Mouse (Mus musculus) retina, adult 2 months (tissue): ENCODE data around the gene Tsc22d4.
"Not testable (repeated sequence)": the region's sequence is repeated elsewhere in the genome, so short reads cannot be mapped to it uniquely, and the experiment has no call there.

Experiments used
- DNase-seq: peaks from one replicate; pipeline ENCODE4 v3.0.0-alpha.2; 2012; ENCODE audit warnings: low read depth, low spot score

Gene Tsc22d4

DNA sequence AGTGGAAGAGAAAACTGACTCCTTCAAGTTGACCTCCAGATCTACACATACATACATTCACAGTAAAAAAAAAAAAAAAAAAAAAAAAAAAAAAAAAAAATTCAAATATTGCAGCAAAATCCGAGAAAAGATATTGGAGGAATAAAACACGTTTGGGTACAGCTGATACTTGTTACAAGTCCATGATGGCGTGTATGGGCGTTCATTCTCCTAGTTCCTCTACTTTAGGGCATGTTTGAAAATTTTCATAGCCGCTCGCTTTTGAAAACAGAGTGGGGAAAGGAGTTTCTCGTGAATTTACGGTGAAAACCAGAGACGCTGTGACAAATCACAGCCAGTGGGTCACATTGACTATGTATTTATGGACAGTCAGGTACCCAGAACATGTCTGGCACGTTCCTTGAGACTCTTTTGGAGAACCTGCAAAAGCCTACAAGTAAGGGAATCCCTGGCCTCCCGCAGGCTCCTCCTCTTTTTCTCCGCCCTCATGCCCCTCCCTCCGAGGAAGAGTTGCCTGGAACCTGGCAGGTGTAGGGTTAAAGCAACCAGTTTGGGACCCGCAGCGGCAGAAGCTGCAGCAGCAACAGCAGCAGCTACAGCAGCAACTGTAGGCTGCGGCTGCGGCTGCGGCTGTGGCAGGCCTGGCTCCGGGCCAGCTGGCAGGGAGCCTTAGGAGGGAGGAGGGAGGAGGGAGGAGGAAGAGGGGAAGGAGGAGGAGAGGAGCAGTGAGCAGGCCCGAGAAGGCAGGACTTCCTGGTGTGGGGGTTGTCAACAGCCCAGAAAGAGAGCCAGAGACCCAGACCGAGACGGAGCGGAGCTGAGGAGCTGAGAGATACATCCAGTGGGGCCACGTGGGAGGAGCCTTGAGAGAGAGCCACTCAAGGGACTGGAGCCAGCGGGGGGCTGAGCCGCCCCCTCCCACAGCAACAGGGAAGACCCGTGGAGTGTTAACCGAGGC, at the start of gene Tsc22d4:
TSS of gene Tsc22d4 (plus strand) at position 517 of the 958 bp plus-strand sequence.
- no peak for DNase-seq

GRCm38 (mm10) chr5:137695930-137696329, 49.6 kb upstream of the Tsc22d4 start:
- DNase-seq: no peak

GRCm38 (mm10) chr5:137699080-137699479, 46.5 kb upstream of the Tsc22d4 start:
- no peak for DNase-seq

- DNase-seq: no peak
Measured at GRCm38 (mm10) chr5:137699850-137700249, 45.7 kb upstream of the Tsc22d4 start.

DNA sequence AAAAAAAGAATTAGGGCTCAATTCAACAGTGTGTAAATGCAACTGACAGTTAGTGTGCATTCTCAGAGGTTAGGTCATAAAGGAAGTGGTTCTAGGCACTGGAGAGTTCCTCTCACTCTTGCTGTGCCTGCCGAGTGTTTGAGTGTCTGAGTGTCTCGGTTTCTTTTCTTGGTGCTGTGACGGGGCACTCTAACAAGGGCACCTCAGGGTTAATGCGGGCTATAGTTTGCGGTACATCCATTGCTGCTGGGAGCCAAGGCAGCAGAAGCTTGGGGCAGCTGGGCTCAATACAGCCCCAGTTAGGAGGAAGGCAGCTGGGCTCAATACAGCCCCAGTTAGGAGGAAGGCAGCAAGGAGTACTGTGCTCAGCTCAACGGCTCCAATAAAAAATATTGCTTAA, 40.3 kb upstream of the Tsc22d4 start:
- DNase-seq: no peak

DNA sequence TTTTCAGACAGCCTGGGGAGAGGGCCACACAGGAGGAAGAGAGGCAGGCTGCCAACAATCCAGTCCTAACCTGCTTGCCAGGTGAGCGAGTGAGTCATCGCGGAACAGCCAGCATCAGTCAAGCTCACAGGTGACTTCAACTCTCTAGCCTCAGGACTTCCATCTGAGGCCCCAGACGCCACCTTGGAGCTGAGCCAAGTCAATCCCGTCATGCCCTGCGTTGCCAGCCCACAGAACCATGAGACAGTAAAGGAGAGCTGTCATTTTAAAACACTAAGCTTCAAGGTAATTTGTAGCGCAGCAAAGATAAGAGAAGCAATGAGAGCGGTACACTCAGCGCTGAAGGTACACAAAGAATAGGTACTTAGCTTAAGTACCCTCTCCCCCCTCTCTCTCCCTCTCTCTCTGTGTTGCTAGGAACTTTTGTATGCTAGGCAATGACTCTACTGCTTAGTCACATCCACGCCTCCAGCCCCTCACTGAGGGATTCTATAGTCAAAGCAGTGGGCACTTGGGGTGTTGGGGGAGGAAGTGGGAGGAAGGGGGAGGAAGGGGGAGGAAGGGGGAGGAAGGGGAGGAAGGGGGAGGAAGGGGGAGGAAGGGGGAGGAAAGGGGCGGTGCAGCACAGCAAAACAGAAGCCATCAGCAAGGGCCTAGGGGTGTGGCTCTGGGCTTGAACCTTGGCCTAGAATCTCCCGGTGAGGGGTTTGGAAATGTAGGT, 38.5 kb upstream of the Tsc22d4 start:
- DNase-seq: no peak

- DNase-seq: no peak
Measured at GRCm38 (mm10) chr5:137713454-137713853, 32.1 kb upstream of the Tsc22d4 start.

GRCm38 (mm10) chr5:137715685-137716084, 29.8 kb upstream of the Tsc22d4 start:
- no peak for DNase-seq

DNA sequence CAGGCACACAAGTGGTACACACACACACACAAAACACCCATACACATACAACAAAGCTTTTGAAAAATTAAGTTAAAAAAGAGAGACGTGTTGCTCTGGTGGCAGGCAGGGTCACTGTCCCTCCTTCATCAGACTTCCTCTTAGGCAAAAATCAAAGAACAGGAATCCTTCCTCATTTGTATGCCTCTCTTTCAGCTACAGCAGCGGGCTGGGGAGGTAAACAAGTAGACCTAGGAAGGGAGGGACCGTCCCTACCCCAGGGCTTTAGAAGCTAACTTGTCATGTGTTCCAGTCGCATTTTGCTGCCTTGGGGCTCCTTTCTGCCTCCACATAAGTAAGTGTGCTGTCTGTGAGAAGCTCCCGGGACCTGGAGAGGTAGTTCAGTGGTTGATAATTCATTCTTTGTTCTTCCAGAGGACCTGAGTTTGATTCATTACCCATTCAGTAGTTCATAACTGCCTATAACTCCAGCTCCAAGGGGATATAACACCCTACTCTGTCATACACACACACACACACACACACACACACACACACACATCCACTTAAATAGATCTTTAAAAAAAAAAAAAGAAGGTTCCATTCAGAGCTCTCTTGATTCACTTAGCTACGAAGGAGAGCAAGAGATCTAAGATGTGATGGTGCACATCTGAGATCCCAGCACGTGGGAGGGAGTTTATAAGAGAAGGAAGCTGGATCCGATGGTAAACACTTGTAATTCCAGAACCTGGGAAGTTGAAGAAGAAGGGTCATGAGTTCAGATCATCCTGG, 27.3 kb upstream of the Tsc22d4 start:
- DNase-seq: no peak

GRCm38 (mm10) chr5:137719088-137719487, 26.4 kb upstream of the Tsc22d4 start:
- no peak for DNase-seq

DNA sequence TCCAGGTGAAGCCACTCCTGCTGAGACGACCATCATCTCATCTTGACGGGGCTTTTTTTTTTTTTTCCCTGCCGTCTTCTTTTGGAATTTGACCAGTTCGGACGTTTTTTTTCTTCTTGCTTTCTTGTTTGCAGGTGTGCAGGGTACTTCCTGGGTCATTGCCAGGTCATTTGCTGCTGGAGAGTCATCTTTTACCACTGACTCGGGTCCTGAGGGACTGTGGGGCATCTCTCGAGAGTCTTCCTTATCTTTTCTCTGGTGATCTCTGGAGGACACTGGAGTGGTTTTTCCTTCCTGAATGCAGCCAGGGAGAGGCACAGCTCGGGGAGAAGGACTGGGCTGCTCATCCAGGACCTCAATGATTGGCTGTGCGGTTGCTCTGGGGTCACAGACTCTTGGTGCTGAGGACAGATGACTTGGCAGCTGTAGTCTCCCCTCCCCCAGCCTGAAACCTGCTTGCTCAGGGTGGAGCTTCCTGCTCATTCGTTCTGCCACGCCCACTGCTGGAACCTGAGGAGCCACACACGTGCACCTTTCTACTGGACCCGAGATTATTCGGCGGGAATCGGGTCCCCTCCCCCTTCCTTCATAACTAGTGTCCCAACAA, 24.9 kb upstream of the Tsc22d4 start:
- not testable (repeated sequence) for DNase-seq

DNA sequence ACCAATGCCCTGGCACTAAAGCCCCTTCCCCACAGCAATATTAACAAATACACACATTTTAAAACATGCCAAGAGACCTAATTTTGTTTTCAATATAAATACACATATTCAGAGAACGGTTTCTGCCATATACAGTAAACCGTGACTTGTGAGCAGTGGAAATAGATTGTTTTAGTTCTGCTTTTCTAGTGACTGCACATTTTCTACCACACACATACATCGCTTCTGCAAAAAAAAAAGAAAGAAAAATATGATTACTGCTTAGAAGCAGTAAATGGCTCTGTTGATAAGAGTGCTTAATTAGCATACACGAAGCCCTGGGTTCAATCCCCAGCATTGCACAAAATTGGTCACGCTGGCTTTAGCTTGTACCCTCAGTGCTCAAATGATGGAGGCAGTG, 21.7 kb upstream of the Tsc22d4 start:
- DNase-seq: no peak

GRCm38 (mm10) chr5:137726767-137727166, 18.8 kb upstream of the Tsc22d4 start:
- no peak for DNase-seq

DNA sequence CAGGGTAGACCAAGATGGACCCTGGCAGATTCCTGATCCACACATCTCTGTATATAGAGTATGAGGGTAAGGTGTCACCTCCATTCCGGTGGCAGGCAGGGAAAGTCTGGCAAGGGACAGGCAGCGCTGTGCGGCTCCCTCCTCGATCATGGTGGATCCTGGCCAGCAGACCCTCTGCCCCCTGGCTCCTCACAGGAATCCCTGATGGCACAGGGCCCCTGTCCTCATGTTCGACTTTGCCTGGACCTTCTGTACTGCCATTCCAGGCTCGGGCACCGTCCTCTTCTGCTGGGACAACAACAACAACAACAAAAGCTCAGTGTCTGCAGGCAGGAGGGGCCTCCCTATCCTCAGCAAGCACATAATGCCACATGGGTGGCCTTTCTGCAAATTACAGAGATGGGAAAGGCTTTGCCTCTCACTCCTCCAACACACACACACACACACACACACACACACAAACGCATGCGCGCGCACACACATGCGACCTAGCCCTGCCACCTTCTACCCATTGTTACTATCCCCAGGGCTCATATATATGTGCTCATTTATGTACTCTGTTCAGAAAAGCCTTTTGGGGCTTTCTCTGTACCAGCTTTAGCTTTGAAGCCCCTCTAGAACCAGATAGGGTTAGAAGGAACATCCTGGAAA, 11.8 kb upstream of the Tsc22d4 start:
- DNase-seq: no peak

DNA sequence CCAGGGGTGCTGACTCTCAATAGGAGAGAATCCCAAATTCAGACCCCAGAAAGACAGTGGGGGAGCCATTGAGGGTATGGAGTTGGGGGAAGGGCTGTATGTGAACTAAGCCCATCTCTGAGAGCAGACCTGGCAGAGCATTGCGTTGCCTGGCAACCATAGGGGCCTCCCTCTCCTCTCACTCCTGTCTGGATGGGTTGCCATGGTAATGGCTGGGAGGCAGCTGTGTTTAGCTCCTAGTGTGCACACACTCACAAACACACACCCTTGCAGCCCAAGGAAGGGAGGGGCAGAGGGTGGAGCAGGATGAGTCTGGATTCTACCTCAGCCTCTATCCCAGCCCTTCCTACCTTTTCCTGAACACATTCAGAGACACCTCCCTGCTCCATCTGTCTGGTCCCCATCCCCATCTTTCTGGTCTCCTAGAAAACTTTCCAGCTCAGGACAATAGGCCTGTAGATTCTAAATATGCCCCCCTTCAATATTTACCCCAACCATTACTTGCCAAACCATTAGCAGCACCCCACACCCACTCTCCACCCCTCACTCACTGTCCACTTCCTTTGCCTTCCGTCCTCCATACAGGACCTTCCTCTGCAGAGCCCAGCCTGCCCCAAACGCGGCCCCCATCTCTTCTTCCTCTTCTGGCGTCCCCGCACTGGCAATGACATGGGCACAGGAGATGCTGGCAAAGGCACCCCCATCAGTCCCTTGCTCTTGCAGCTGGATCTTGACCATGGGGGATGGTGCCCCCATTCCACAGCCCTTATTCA, 11.1 kb upstream of the Tsc22d4 start:
- no peak for DNase-seq

- DNase-seq: no peak
Measured at GRCm38 (mm10) chr5:137737400-137737940, 8.1 kb upstream of the Tsc22d4 start.

DNA sequence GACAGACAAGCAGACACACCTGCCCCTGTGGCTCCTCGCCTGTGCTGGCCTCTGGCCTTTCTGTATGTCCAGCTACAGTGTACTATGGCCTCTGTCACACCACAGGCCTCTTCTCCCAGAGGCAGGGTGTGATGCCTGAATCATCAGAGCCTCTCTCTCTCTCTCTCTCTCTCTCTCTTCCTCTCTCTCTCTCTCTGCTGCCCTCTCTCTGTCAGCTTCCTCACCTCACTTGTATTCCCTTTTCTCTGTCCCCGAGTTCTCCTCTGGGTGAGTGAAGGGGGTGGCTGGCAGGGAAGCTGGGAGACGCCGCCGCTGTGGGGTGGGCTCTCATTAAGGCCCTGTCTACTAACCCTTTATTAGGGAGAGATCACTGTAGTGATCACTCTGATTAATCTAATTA, 7.0 kb upstream of the Tsc22d4 start:
- no peak for DNase-seq

- DNase-seq: no peak
Measured at GRCm38 (mm10) chr5:137739471-137739870, 6.1 kb upstream of the Tsc22d4 start.

DNA sequence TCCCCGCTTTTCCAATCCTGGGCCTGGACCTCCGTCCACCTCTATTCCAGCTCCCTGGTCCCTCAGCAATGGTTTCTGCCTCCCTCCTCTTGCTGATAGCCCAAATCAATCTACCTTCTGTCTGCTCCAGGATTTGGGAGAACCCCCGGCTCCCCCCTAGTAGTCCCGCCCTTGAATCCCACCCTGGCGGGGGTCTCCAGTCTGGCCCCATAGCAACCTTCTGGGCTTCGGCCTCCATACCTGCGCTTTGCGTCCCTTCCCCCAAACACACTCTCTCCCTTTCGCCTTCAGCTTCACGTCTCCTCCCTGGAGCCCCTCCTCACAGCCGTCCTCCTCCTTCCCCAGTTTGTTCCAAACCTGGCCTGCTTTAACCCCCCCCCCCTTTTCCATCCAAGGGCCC, 5.0 kb upstream of the Tsc22d4 start:
- DNase-seq: no peak
